Mouse (Mus musculus) G1E-ER4 (cell line): ENCODE data around the gene Mid1. TPM values are rescaled to one million over a fixed set of nuclear protein-coding genes. Genes with fewer than 3 reads are reported as not detected.

Source experiments
- GATA1 ChIP-seq: IDR thresholded peaks from one replicate; pipeline ENCODE4 v1.8.0; 2012; ENCODE audit warnings: low read length, inconsistent platforms
- polyA plus RNA-seq: library from polyadenylated mRNA; stranded (reverse); fragments of >175 nt; gene quantifications from 2 replicates; pipeline ENCODE4 v1.2.3, GENCODE M21; 2012

Mid1 gene
- polyA plus RNA-seq, 1 experiment = 0.05 TPM

DNA sequence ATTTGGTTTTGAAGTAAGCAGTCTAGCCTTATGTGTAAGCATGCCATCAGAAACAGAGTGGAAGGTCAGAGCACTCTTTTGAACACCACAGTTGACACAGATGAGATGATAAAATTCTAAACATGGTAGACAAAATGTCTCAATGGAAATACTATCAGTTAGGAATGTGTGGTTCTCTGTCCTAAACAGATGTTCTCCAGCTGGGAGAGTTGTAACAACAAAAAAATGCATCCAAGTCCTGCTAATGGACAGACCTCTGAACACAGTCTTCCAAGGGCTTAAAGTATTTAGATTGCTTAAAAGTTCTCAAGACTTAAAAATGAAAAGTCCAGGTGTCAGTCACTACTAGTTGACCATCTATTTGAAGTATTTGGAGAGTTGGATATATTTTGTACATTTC is 177.4 kb downstream of the Mid1 start:
- no peak for TF ChIP-seq GATA1

DNA sequence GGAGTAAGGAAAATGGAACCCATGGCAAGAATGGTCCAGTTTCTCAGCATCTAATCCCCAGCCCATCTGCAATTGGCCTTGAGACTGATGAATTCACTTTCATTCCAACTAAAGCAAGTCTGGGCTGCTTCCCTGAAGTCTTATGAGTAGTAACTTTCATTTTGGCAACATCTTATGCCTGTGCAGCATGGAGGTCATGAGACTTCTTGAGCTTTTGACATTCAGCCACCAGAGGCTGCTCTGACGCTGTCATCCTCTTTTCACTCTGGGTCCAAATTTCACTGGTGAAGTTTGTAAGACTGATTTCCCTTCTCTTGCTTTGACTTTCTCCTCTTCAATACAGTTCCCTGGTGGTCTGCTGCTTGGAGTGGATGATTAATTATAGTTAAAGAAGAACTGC is 177.8 kb downstream of the Mid1 start:
- no peak for TF ChIP-seq GATA1

DNA sequence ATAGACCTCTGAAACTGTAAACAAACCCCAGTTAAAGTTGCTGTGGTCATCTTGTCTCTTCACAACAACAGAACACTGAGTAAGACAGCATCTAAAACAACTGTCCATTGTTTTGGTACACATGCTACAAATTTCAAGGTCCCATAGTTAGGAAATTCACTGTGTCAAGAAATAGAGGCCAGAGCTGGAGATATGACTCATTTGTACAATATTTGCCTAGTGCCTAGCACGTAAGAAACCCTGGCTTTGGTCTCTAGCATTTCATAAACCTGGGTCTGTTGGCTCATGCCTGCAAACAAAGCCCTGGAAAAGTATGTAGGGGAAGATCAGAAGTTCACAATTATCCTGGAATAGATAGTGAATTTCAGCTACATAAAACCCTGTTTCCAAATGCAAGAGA is 178.8 kb downstream of the Mid1 start:
- no peak for TF ChIP-seq GATA1

DNA sequence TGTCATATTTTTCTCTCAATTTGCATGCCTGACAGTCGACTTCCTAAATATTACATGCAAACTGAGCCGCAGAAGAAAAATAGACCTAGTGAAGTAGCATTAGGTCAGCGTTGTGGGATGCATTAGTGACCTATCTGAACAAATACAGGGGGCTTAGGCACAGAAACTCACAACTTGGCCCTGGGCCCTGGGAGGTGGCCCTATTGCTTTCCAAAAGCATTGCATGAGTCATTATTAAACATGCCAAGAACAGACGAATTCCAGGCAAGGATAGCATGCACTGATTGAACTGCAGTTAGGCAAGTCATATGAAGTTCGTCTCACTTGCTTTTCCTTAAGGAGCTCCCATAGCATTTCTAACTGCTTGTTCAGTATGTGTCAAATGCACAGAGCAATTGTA is 183.2 kb downstream of the Mid1 start:
- no peak for TF ChIP-seq GATA1

DNA sequence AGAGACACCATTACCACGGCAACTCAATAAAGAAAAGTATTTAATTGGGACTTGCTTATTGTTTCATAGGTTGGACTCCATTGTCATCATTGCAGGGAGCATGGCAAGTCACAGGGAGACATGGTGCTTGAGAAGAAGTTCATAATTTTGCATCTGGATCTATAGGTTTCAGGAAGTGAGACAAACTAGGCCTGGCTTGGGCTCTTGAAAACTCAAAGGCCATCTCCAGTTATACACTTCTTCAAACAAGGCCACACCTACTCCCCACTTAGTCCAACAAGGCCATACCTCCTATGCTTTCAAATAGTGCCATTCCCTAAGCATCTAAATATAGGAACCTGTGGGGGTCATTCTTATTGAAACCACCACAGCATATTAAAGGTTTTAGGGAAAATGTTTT is 189.5 kb downstream of the Mid1 start:
- TF ChIP-seq GATA1 = no peak

DNA sequence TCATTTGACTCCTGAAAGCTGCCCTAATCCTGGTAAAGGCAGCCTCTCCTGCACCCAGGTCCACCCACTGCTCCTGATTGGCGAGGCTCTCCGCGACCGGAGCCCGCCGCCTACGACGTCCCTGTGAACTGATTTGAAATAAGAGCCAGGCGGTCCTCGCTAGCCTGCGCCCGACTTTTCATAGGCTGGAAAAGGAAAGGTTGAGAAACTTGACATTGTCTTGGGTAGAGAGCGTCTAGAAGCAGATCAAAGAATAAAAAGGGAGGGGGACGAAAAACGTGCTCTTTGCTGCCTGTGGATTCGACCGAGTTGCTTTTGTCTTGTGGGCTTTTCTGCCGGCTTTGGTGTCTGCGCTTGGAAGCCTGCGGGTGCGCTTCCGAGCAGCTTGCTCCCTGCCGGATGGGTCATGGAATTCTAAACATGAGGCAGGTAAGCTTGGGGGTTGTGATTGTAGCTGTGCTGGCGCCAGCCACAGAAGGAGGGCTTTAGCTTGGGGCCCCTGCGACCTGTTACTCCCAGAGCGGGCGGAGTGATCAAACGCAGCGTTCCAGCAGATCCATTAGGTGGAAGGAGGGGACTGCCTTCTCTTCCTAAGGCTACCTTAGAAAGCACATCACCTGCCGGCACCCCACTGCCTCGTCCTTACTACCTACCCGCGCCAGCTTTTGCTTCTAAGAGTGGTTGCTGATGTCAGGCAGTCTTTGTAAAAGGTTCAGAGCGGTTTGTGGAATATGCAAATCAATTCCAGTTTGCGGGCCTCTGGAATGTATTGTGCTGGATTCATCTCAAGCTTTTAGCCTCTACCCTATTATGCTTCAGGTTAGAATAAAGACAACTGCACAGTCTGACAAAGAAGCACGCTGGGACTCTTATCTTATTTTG is 194.7 kb downstream of the Mid1 start:
- no peak for TF ChIP-seq GATA1

DNA sequence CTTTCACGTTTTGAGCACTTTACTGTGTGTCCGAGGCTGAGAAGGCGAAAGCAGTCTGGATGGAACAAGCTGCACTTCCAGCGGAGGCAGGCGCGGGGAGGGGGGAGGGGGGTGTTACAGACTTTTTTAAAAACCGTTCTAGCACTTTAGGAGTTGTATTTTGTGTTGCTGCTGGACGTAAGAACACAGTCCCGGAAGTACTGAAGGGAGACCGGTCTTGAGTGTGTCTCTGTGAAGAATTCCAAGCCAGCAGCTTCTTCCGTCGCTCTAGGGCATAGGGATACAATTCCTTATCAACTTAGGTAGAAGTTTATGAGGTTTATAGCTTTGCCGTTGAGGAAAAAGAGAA is 195.3 kb downstream of the Mid1 start:
- no peak for TF ChIP-seq GATA1

DNA sequence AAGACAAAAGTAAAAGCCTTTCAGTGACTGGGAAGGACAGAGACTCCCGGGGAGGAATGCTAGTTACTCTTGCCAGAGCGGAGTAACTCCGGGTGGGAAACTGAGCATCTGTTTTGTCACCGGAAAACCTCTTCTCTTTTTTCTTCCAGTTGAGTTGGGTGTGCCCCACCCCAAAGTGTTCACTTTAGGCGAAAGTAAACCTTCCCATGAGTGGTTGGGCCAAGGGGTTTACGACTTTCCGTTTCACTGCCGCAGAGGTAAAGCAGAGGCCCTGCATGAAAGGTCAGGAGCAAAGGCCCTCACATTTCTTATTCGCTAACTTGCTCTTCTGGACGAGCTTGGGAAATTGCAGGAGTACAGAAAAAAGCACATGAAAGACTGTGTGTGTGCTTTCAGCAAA is 195.8 kb downstream of the Mid1 start:
- TF ChIP-seq GATA1 = no peak

DNA sequence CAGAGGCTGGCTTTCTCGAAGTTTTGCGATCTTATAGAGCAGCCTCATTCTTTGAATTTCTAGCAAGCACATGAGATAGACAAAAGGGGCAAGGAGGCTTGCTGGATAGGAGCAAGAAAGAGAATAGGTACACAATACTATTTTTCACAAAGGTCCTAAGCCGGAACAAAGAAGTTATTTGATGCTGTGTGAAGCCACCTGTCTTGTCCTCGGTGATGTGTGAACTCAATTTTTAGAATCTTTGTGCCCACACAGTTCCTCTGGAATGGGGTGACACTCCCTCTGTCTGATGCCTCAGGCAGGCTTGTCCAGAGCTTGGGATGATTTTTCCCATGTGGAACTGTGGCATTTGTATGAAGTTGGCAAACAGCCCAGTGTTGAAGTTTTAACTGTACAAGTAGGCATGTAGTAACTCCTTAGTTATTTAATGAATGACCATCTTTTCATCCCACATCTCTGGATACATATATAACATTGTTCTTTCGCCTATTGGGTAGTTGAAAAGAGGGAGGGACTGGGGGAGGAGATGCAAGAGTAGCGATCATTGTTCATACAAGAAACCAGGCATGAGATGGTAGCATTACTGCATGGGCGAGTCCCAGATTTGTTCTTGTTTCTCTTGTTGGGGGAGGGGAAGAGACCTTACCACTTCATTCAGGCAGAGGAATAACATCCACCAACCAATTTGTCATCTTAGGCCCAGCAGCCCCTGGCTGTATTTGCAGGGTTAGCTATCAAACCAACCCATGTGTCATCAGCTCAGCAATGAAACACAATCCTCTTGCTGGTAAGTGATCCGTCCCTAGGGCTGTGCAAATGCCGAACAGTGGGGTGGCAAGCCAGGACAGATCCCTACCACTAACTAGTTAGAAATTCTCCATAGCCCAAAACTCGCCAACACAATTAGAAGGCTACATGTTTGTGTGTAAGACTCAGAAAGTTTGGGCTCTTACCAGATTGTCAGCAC is 196.5 kb downstream of the Mid1 start:
- no peak for TF ChIP-seq GATA1

DNA sequence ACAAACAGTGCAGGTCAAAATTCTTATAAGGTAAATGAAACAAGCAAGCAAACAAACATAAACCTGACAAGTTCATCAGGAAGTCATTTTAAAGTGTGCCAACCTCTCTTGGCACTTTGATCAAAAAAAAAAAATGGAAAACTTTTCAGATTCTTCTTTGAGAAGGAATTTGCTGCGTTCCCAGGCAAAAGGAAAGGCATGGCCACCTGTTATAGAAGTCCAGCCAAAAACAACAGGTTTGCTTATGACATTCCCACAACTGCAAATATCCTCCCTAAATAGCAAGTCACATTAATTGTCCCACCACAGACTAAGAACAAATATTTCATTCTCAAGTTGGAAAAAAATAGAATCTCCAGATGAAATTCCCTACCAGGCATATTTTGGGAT is 197.2 kb downstream of the Mid1 start:
- TF ChIP-seq GATA1 = no peak

DNA sequence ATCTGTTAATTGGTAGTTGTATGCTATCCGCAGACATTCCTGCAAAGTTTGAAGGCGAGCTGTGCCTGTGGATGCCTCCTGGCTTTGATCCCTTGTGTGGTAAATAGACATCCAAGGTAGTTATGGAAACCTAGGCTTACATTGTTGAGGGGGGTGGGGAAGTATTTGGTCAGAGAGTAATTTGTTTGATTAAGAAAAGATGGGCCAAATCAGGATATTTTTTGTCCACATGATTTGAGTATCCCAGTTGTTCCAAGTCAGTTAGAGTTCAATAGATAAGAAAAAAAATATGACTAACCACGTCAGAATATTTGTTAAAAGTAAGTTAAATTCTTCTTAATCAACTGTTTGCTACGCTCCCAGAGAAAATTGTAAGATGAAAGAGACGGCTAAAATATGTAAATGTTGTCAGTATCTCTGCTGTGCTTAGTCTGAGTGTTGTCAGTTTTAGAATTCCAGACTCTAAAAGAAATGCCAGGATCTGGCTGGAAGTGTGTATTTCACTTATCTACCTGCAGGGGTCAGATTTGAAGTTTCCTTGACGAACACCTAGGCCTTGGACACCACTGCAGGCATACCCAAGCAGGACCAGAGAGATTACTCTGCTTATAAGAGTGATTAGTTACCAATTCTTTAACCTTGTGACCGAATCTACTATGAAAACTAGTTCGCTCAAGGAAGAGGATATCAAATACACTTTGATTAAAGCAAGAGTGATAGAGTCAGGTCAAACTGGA is 198.7 kb downstream of the Mid1 start:
- no peak for TF ChIP-seq GATA1

DNA sequence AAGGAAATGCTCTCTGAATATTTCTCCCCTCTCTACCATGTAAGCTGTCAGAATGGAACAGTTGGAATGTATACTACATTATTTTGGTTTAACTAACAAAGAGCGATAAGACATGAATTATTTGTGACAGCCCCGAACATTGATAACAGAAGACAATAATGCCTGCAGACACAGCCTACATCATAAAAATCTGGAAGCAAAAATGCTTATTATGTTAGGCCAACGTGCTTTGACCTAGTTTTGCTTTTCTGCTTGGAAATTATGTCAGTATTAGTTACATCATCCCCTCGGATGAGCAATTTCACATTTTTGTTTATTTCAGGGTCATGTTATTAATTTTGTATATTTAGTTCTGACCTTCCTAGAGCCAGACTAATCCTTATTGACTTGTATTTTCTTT is 205.5 kb downstream of the Mid1 start:
- no peak for TF ChIP-seq GATA1

DNA sequence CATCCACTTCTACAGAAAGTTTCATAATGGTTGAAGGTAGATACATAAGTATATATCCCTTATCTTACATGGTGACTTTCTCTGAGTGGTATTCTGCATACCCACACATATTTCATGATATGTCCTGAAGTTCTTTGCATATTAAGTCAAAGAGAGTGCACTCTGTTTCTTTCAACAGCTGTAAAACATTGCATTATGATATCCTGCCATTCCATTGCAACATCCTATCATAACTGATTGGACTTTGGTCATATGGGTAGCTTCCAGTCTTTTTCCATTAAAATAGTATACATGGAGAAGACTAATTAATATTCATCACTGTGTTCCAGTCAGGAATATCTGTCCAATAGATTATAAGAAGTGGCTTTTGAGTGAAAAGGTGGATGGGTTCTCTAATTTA is 207.1 kb downstream of the Mid1 start:
- no peak for TF ChIP-seq GATA1

DNA sequence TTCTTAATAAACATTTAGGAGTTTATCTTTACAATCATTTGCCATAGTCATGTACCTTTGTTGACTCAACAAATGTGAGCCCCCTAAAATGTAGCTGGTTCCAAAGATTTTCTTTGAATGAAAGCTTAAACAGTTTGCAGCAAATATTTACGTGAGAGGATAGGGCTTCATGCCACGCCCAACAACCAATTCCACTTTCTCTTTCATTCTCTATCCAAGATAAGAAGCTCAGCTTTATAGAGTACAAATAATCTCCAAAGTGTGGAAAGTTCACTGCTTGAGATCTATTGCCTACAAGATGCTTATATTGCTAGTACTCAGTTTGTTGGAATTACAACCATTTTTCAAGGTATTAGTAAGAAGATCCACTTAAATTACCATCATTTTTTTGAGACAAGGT is 207.6 kb downstream of the Mid1 start:
- TF ChIP-seq GATA1 = no peak

DNA sequence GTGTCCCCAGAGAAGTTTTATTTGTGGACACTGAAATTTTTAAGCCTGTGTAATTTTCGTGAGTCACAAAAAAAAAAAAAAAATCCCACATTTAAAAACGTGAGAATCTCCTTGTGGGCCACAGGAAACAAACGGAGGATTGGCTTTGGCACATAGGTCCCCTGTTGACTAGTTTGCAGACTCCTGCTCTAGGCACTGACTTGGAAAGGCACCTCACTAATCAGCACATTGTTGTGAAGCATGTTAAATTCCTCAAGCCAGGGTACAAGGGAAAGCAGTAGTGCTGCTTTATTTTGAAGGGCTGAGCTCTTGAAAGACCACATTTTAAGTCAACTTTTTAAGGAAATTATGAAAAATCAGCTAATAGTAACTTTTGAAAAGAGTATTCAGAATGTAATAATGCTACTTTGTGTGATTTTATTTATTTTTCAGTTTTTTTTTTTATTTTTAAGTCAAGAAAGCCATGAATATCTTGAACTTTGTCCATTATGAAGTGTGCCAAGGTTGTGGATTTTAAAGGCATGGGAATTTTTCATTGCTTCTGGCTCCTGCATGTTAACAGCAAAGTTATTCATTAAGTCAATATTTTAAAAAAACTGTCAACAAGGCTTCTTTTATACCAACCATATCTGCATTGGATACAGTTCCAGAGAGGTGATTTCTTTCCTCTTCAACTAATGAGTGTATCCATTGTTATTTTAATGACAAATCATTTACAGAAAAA is 214.4 kb downstream of the Mid1 start:
- no peak for TF ChIP-seq GATA1
